Mouse (Mus musculus) cerebellum, postnatal 25 days (tissue): ENCODE measurements around the gene Vmn1r188.
"Not testable (repeated sequence)": the region's sequence is repeated elsewhere in the genome, so short reads cannot be mapped to it uniquely, and the experiment has no call there.

Experiments used
- DNase-seq, 2 experiments: peaks; one replicate each; pipeline ENCODE4 v3.0.0; 2021; ENCODE audit warnings: mixed read lengths in 2 of 2

Gene Vmn1r188

GRCm38 (mm10) chr13:22050591-22051522, 33.4 kb upstream of the Vmn1r188 start:
- DNase-seq: peak; percentile 71 to 82

- DNase-seq: no peak
Observed at GRCm38 (mm10) chr13:22051523-22051859, 32.7 kb upstream of the Vmn1r188 start.

DNA sequence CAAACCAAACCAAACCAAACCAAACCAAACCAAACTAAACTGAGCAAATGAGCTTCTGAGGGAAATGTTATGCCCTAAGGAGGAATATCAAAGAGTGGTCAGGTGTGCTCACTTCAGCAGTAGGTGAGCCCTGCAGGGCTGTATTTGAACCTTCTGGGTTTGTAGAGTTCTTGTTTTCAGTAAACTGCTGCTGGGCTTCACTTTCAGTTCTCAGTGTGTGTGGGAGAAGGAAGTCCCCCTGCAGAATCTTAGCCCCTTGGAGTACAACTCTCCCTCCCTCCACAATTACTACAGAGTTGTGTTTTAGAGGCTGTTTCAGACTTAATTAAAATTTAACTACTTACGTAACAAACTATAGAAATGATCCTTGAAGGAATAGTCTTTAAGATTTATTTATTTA, 30.5 kb upstream of the Vmn1r188 start:
- DNase-seq: no peak

- DNase-seq: no peak
Observed at GRCm38 (mm10) chr13:22061422-22061821, 22.8 kb upstream of the Vmn1r188 start.

GRCm38 (mm10) chr13:22063468-22063867, 20.8 kb upstream of the Vmn1r188 start:
- no peak for DNase-seq

DNA sequence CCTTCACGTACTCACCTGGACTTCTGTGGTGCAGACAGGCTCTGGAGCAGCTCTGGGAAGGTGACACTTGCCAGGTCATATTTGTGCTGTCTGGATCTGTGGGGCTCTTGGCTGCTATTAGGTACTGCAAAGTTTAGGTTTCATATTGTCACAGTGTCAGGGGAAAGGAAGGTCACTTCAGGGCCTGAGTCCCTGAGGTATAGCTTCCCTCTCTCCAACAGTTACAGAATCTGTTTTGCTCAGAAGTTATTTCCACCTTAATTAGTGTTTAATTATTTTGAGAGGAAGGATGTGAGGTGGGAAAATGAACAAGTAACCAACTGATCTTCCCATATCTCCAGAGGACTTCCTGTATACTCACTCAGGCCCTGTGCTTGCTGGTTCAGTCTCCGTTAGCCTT, 21.5 kb downstream of the Vmn1r188 start, which contains the start of gene Vmn1r189:
Gene Vmn1r189 (minus strand): TSS at position 101 of the 400 bp plus-strand sequence.
- not testable (repeated sequence) for DNase-seq

DNA sequence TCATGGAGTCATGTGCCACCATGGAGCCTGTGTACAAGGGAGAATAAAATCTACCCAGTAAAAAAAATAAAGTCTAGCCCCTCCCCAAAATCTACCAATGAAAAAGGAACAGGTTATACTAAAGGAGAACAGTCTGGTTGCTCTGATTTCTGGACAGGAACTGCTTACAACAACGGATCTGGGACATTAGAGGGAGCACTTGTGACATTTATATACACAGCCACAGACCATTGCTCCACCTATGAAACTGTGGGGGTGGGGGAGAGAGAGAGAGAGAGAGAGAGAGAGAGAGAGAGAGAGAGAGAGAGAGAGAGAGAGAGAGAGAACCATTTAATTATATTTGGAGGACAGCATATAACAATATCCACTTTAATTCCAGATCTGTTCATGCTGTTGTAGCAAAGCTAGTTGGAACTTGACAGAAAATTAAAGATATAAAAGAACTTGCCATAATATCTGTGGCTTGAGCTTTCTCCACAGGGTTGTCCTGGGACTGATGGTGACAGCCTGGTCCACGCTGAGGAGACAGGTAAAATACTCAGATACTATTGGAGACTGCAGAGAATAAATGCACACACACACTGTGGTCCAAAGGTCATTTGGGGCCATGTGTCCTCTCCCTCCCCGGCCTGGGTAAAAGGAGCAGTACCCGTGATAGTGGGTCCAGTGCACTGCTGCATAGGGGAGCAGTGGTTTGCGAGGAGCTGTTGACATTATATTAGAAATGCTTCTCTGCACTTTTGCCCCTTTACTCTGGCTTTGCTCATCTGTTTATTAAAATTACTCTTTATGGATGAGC, 52.5 kb downstream of the Vmn1r188 start:
- DNase-seq: not testable (repeated sequence)
